Mouse (Mus musculus): ENCODE measurements at regions not wholly inside any gene's neighbourhood (a gene's known extent, or its start where the extent isn't known, plus 50 kb on each side); places are given as distances from the start of the nearest gene placed in this dataset.

DNA sequence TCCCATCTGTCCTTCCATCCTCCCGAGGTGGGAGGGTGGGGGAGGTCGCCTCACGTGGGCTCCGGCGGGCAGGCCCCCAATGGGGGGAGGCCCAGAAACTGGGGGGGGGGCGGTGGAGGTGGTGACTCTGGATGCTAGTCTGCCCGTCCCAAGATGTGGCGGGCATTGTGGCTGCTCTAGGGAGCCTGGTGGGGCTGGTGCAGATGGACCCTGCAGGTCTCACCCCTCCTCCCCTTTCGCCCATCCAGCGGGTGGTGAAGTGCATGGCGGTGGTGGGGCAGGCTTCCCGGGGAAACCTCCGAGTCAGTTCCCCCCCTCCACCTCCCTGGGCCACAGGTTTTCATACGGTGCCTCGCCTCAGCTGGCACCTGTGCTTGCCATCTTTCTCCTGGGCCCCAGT, 88.6 kb downstream of the Inhba start:
- DNase-seq, result no peak

DNA sequence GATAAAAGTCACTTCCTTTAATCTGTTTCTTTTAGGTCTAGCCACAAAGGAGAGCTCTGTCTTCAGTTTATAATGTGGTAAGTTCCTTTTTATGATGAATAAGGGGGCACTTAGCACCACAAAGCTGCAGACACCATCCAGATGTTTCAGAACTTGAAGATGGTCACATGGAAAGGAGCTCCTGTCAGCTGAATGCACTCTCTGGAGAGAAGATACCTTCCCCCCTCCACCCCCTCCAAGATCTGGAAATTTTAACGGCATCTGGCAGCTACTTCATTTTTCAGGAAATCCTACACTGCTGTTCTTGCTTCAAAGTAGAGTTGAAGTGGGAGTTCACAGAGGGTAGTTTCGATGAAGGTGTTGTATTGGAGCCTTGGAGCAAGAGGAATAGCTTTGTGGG, 103.2 kb downstream of the Inhba start:
- no peak for DNase-seq

- DNase-seq, result no peak
These were observed 135.0 kb downstream of the Inhba start for GRCm38 (mm10) chr13:16146686-16147085.

DNA sequence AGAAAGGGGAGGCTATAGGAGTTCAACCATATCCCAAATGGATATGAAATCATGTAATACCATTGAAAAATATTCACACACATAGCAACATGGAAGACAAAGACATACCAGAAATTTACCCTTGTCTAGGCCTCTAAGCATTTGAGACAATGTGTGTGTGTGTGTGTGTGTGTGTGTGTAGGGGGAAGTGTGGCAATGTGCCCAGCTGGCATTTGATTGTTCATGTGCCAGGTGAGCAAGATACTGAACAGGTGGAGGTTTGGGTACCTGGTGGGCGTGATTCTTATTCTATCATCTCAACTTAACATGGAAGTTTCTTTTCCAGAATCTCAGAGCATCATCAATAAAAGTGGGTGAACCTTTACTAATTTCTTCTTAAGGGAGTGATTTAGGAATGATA, 143.3 kb downstream of the Inhba start:
- no peak for DNase-seq

- DNase-seq, result no peak
These were observed 153.7 kb downstream of the Inhba start for GRCm38 (mm10) chr13:16165204-16165894.

DNA sequence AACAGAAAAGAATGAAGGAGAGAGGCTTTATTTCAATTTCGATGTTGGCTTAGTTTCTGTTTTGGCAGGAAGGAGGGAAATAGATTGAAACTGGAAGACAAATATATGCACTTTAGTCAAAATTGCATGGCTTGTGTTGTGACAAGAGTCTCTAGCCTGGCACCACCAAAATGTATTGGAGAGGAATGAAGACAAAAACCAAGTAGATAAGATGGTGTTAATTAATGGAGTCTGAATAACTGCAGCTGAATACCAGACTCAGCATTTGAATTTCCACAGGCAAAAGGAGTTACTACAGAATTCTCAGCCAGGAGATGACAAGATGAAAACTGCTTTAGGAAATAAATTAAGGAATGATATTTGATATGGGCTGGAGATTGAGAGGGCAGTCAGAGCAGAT, 185.0 kb downstream of the Inhba start:
- DNase-seq, result no peak

GRCm38 (mm10) chr13:16200046-16200445, 188.4 kb downstream of the Inhba start:
- no peak for DNase-seq

DNA sequence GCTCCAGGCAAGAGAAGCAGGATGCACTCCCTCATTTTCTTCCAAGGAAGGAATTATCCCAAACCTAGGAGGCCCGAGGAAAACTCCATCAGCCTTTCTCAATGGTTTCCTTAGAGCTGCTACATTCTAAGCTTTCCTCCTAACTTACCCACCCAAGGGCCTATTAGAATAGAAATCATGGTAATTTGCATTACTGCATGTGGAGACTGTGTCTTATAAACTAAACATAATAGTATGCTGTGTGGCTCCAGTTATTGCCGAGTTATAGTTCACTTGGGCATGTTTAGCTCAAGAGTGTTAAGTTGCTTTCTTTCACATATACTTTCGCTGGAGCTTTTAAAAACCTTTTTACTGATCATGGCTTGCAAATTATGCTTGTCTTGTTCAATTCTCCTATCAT, 191.5 kb downstream of the Inhba start:
- DNase-seq, result no peak

DNA sequence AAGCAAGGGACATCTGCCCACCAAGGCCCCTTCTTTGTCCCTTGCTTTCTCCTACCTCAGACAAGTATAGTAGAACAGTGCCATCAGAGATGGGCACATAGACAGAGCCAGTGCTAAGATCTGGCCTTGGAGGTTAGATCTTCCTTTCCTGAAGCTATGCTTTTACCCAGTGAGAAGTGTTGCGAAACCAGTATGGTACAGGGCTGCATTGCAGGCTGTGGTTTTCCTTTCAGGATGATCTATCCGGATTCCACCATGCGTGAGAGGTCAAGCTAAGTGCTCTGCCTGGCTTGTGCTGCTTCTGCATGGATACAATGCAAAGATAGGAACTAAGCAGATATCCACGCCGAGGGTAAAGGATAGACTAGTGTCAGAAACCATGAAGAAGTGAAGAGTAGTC, 192.4 kb downstream of the Inhba start:
- DNase-seq, result no peak

GRCm38 (mm10) chr13:16211482-16211881, 199.8 kb downstream of the Inhba start:
- DNase-seq, result no peak

- DNase-seq, result no peak
These were observed 208.2 kb downstream of the Inhba start for GRCm38 (mm10) chr13:16219877-16220276.

DNA sequence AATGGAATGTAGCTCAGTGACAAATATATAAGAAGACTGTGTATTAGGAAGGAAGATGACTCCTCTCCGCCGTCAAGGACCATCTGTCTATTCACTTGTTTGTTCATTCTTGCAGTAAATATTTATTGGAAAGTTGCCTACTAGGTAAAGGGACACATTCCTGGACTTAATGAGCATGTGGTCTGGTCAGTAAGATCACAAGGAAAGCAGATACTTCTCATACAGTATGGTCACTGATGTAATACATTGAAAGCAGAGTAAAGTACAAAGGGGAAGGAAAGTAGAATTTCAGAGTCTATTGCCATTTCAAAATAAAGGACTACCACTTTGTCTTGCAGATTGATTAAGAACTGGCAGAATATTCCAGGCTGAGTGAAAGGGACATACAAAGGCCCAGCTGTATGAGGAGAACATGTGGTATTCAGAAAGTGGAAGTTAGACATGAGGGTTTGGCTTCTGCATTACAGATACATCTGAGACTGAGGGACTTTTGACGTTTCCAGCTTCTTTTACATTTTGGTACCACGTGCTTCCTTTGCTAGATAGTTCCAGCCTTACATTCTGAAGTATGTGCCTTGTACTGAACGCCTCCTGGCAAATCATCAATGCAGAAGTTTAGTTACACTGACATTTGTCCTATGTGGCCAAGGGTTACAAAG, 211.4 kb downstream of the Inhba start:
- no peak for DNase-seq

DNA sequence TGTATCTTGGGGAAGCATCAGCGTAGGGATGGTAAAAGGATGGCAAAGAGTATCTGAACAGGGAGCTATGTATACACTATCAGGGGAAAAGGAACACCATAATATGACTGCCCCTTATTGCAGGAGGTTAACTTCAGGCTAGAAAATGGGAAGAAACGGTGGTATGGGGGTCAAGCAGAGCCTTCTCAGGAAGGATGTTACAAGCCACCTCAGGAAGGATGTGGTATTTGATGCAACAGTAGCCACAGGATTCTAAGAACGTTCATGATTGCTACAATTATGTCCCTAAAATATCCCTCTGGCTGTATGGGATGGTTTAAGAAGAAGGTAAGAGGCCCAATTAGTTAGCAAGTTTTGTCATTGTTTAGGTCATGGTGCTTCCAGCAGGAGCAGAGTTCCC, 249.5 kb downstream of the Inhba start:
- no peak for DNase-seq

DNA sequence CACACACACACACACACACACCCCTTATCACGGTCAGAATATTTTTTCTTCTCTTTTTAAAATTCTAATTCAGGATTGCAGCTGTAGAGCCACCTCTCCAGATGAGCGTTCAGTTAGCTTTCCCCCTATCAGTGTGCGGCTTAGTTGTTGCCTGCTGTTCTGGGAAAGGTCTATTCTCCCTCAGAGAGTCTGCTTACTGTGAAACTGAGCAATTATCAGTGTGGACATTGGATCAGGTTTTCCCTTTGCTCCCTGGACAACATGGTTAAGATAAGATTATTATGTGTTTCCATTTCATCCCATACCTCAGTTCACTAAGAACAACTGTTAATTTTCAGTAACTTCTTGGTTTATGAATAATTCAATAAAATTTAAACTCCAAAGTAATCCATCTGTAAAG, 268.3 kb downstream of the Inhba start:
- no peak for DNase-seq

DNA sequence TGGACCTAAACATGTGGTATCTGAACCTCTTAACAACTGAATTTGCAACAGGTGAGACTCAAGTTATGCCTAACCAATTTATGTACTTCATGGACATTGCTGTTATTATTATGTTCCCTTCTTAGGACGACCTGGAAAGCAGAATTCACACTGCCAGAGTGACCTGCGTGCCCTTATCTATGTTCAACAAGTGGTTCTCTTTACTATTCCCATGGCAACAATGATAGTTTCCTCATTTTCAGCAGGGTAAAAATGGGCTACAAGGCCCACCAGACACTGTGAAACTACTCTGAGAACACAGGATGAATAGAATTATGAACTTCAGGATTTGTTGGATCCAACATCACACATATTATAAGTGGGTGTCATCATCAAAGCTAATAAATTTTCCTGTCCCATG, 269.1 kb downstream of the Inhba start:
- DNase-seq, result no peak

DNA sequence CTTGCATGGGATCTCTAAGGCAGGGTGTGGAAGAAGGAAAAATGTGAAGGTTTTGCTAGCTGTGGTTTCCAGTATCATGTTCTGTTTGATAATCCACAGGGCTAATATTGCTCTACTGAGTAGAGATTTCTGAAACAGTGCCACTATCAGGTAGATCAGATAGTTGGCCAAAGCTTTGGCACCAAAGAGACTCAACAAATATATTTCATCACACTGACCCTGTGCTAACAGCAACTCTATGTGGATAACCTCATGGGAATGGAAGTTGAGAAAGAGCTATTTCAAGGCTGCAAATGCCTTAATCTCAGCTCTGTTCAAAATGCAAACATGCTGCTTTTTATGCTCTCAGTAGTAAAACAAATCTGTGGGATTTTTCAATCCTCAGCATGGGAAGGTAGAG, 270.1 kb downstream of the Inhba start:
- peak; percentile 7 for DNase-seq

GRCm38 (mm10) chr13:16282230-16282629, 270.6 kb downstream of the Inhba start:
- DNase-seq, result no peak

DNA sequence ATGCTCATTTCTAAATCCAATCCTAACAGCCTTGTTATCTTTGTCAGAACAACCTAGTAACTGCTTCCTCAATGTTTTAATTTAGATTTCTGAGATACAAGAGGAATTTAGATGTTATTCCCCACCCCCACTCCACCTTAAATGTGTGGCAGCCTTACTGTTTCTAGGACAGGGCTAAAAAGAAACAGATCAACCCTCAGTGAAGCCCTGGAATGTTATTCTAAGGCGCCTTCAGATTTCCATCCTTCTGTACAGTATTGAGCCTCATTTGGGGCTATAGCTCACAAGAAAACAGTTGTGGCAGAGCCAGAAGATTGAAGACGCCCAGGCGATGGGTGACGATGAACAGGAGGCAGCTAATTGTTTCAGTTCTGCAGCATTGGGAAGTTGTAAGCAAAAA, 271.7 kb downstream of the Inhba start:
- DNase-seq, result no peak

GRCm38 (mm10) chr13:16289633-16290032, 278.0 kb downstream of the Inhba start:
- DNase-seq, result no peak

GRCm38 (mm10) chr13:16290784-16291183, 279.1 kb downstream of the Inhba start:
- peak; percentile 46 for DNase-seq

GRCm38 (mm10) chr13:16291661-16292291, 280.1 kb downstream of the Inhba start:
- no peak for DNase-seq

DNA sequence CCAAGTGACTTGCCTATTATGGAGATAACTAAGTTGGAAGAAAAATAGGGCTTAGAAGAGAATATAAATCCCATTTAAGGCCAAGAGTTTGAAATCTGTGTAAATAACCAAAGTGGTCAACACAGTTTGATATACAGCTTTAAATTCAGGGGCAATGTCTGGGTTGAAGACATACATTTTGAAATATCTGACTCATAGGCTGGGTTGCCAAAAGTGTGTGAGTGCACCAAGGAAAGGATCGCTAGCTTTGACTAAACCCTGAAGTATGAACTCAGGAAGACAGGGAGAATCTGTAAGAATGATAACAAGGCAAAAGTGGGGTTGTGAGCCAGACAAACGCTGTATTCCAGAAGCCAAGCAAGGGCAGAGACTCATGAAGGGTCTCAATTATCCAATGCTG, 288.1 kb downstream of the Inhba start:
- no peak for DNase-seq

- DNase-seq, result no peak
These were observed 303.0 kb downstream of the Inhba start for GRCm38 (mm10) chr13:16314669-16315068.

- peak; percentile 64 for DNase-seq
These were observed 304.0 kb downstream of the Inhba start for GRCm38 (mm10) chr13:16315689-16316088.
